Mouse (Mus musculus) forebrain, embryonic 13.5 days (tissue): Measurements from ENCODE around the gene Zfyve26. TPM values are rescaled to one million over a fixed set of nuclear protein-coding genes. Genes with fewer than 3 reads are reported as not detected.
"Not testable (repeated sequence)": the region's sequence is repeated elsewhere in the genome, so short reads cannot be mapped to it uniquely, and the experiment has no call there.

Experiments
- ATAC-seq: fragments of 200-750 bp; cut with Nextera tagmentation; 2 replicates; pipeline ENCODE4 v1.8.0; 2017
- H3K27ac ChIP-seq: fragments of 300-500 bp; sonication (generic); 2 replicates; pipeline ENCODE4 v1.5.1; 2015; ENCODE audit warnings: inconsistent platforms, mild to moderate bottlenecking, moderate library complexity
- H3K27me3 ChIP-seq: fragments of 300-500 bp; sonication (generic); 2 replicates; pipeline ENCODE4 v1.6.1; 2015; ENCODE audit warnings: mild to moderate bottlenecking, inconsistent platforms
- H3K36me3 ChIP-seq: fragments of 300-500 bp; sonication (generic); 2 replicates; pipeline ENCODE4 v1.6.1; 2015; ENCODE audit warnings: mild to moderate bottlenecking, inconsistent platforms; ENCODE audit not compliant: poor library complexity, severe bottlenecking
- H3K4me1 ChIP-seq: fragments of 300-500 bp; sonication (generic); 2 replicates; pipeline ENCODE4 v1.6.1; 2015; ENCODE audit warnings: inconsistent platforms
- H3K4me2 ChIP-seq: fragments of 300-500 bp; sonication (generic); 2 replicates; pipeline ENCODE4 v1.6.1; 2015; ENCODE audit warnings: inconsistent platforms, mild to moderate bottlenecking, moderate library complexity
- H3K4me3 ChIP-seq: fragments of 300-500 bp; sonication (generic); 2 replicates; pipeline ENCODE4 v1.5.1; 2015; ENCODE audit warnings: mild to moderate bottlenecking, inconsistent platforms
- H3K9ac ChIP-seq: fragments of 300-500 bp; sonication (generic); 2 replicates; pipeline ENCODE4 v1.6.1; 2015; ENCODE audit warnings: mild to moderate bottlenecking, inconsistent platforms
- H3K9me3 ChIP-seq: fragments of 300-500 bp; sonication (generic); replicated peaks from 2 replicates; pipeline ENCODE4 v1.6.1; 2016; ENCODE audit warnings: inconsistent platforms
- WGBS: fragments of 180-500 bp; shearing (Covaris S2); methylation state at CpG from one replicate; pipeline ENCODE4 v1.1.7; 2015; 5-methylcytosine and 5-hydroxymethylcytosine counted together
- polyA plus RNA-seq: library from polyadenylated mRNA; unstranded; fragments of >200 nt; fragmentation: Nextera tagmentation; extraction: Ambion mirVana; gene quantifications from 2 replicates; pipeline ENCODE4 v1.2.1, GENCODE M21; 2015

Gene Zfyve26
- polyA plus RNA-seq, 1 experiment from 2014 or later, result 13.4 TPM

DNA sequence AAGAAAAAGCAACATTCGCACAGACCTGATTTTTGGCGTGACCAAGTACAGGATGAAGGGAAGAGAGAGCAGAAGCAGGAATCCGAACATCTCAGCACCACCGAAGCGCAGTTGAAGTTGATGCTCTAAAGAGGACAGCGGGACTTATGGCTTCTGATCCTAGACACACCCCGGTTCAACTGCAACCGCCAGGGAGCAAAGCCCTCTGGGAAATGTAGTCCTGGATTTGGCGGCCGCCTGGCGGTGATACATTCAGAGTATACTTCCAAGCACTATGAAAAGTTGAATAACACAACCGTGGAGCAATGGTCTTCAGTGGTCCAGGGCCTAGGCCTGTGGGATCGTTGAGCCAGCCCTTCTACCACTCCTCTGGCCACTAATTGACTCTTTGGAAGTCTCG, 104.4 kb downstream of the Zfyve26 start:
- H3K36me3 ChIP-seq, result peaks cover 16% of the 10 kb centered on the region
- H3K4me3 ChIP-seq, result peak overlapping the region; percentile 71
- peak; percentile 93 for ATAC-seq
- no peaks in the 10 kb centered on the region for H3K9me3 ChIP-seq
- peak overlapping the region; percentile 74 for H3K9ac ChIP-seq
- H3K4me1 ChIP-seq, result peaks cover 18% of the 10 kb centered on the region
- H3K4me2 ChIP-seq, result peak overlapping the region; percentile 78
- no peaks in the 10 kb centered on the region for H3K27me3 ChIP-seq
- WGBS, result 6% methylated on average over 14 of the region's 14 CpGs
- peak overlapping the region; percentile 40; the same call in 1 of the 2 replicates for H3K27ac ChIP-seq

DNA sequence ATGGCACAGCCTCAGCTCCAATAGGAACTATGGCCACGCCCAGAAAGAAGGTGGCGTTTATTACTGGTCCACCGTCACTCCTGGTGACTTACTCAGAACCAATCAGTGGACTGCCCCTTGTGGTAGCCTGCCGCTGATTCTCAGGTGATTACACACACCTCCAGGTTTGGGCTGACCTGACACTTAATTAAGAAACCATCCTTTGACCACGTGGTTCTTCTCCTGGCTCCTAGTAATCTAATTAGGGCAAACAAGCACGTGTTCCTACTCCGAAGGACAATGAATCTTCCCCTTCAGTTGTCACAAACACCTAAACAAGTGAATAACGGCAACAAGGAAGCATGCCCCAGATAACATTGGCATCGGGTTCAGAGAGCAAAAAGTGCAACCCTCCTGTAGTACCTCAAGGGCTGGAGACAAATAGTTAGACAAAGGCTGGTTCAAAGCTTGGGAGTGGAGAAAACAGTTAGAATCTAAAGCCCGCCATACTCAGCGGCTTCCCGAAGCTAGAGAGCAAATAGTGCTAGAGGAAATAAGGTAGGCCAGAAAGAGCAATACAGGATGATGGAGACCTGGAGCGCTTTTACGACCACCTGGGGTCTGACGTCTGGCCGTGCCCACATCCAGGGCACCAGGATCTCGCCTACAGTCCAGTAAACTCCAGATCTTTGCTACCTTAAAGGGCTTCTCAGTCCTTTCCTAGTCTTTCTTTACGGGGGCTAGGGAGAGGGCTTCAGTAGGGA, 105.0 kb downstream of the Zfyve26 start:
- H3K27ac ChIP-seq, result peak overlapping the region; percentile 40; the same call in 1 of the 2 replicates
- H3K4me2 ChIP-seq, result peak overlapping the region; percentile 78
- no peaks in the 10 kb centered on the region for H3K9me3 ChIP-seq
- H3K27me3 ChIP-seq, result no peaks in the 10 kb centered on the region
- peak; percentile 95 for ATAC-seq
- peak overlapping the region; percentile 71 for H3K4me3 ChIP-seq
- peak overlapping the region; percentile 74 for H3K9ac ChIP-seq
- WGBS, result under 1% methylated on average over 18 of the region's 18 CpGs
- H3K4me1 ChIP-seq, result peaks cover 18% of the 10 kb centered on the region
- H3K36me3 ChIP-seq, result peaks cover 22% of the 10 kb centered on the region

DNA sequence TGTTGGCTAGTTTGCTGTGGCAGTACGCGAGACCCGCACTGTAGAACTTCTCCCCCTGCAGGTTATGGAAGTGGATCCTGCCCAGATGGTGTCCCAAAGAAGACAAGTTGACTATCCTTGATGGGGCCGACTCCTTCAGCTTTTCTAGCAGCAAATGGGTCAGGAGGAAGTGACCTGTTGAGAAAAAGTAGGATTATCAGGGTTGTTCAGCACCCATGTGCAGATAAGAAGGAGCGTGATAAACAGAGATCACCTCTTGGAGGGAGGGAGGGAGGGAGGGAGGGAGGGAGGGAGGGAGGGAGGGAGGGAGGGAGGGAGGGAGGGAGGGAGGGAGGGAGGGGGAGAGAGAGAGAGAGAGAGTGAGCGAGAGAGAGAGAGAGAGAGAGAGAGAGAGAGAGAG, 110.9 kb downstream of the Zfyve26 start:
- not testable (repeated sequence) for ATAC-seq, H3K4me2 ChIP-seq, H3K27me3 ChIP-seq, H3K4me3 ChIP-seq, H3K9ac ChIP-seq, H3K27ac ChIP-seq, H3K9me3 ChIP-seq
- Histone ChIP-seq H3K4me1 (peaks cover 12% of the 10 kb centered on the region), H3K36me3 (peaks cover 77% of the 10 kb centered on the region)
- WGBS, result 87% methylated on average over 5 of the region's 6 CpGs

Other genes with a start within 250 kb of the Zfyve26 start
- 24.3 and 27.2 TPM in 2 replicates for gene Pigh, start 206.7 kb downstream of the Zfyve26 start, polyA plus RNA-seq
- 11.6 and 15.7 TPM in 2 replicates for gene Arg2, start 165.5 kb downstream of the Zfyve26 start, polyA plus RNA-seq
- 139 and 152 TPM in 2 replicates for gene Vti1b, start 123.6 kb downstream of the Zfyve26 start, polyA plus RNA-seq
- gene Rdh11, start 104.0 kb downstream of the Zfyve26 start, polyA plus RNA-seq, result 25.2 and 26.1 TPM in 2 replicates
- gene Rdh12, start 87.4 kb downstream of the Zfyve26 start, polyA plus RNA-seq, result 1.0 and 1.5 TPM in 2 replicates
- 5.7 and 6.2 TPM in 2 replicates for gene Rad51b, start 978 bp upstream of the Zfyve26 start, polyA plus RNA-seq